Mouse (Mus musculus) liver, adult 2 months (tissue): ENCODE measurements around the gene Uggt1.

Source experiments
- CTCF ChIP-seq: fragments of 200-500 bp; IDR thresholded peaks from 2 replicates; pipeline ENCODE4 v1.5.1; 2011; ENCODE audit warnings: low read depth, low read length, control low read depth
- POLR2A ChIP-seq: fragments of 200-500 bp; IDR thresholded peaks from 2 replicates; pipeline ENCODE4 v1.6.1; 2011; ENCODE audit warnings: low read length, control low read depth; ENCODE audit not compliant: insufficient read depth; ENCODE audit errors: extremely low read depth

- TF ChIP-seq CTCF = no peak
- TF ChIP-seq POLR2A = no peak
These were observed 31.3 kb upstream of the Uggt1 start for GRCm38 (mm10) chr1:36275635-36276389.
